Mouse (Mus musculus) adrenal gland (tissue): ENCODE results near the gene Ppm1b.

ENCODE experiments used
- intact Hi-C: fragments of 180-260 bp; cut with DNase I; formaldehyde crosslinking; loops from one replicate; pipeline ENCODE4 v1.15.1; 2025

Ppm1b gene

GRCm38 (mm10) chr17:84956931-84957486 is 468 bp downstream of the Ppm1b start:
- intact Hi-C loops = no loop called here

GRCm38 (mm10) chr17:84957487-84958259 is 1.1 kb downstream of the Ppm1b start:
- intact Hi-C loops = no loop called here

- intact Hi-C loops = no loop called here
These were observed 1.9 kb downstream of the Ppm1b start for GRCm38 (mm10) chr17:84958411-84958911.

- intact Hi-C loops = no loop called here
These were observed 2.6 kb downstream of the Ppm1b start for GRCm38 (mm10) chr17:84958986-84959664.

- intact Hi-C loops = no loop called here
These were observed 3.1 kb downstream of the Ppm1b start for GRCm38 (mm10) chr17:84959665-84960020.

GRCm38 (mm10) chr17:84960136-84960535 is 3.6 kb downstream of the Ppm1b start:
- intact Hi-C loops = no loop called here

- intact Hi-C loops = no loop called here
These were observed 5.5 kb downstream of the Ppm1b start for GRCm38 (mm10) chr17:84962046-84962445.

- intact Hi-C loops = no loop called here
These were observed 7.1 kb downstream of the Ppm1b start for GRCm38 (mm10) chr17:84963651-84964050.

- intact Hi-C loops = no loop called here
These were observed 9.7 kb downstream of the Ppm1b start for GRCm38 (mm10) chr17:84966231-84966630.

GRCm38 (mm10) chr17:84967045-84967444 is 10.5 kb downstream of the Ppm1b start:
- intact Hi-C loops = no loop called here

GRCm38 (mm10) chr17:84969916-84970315 is 13.4 kb downstream of the Ppm1b start:
- intact Hi-C loops = no loop called here

- intact Hi-C loops = no loop called here
These were observed 25.2 kb downstream of the Ppm1b start for GRCm38 (mm10) chr17:84981721-84982120.

- intact Hi-C loops = no loop called here
These were observed 26.2 kb downstream of the Ppm1b start for GRCm38 (mm10) chr17:84982735-84983134.

- intact Hi-C loops = no loop called here
These were observed 29.8 kb downstream of the Ppm1b start for GRCm38 (mm10) chr17:84986368-84986767.

- intact Hi-C loops = no loop called here
These were observed 31.4 kb downstream of the Ppm1b start for GRCm38 (mm10) chr17:84987834-84988410.

- intact Hi-C loops = no loop called here
These were observed 32.0 kb downstream of the Ppm1b start for GRCm38 (mm10) chr17:84988514-84988913.

- intact Hi-C loops = no loop called here
These were observed 39.3 kb downstream of the Ppm1b start for GRCm38 (mm10) chr17:84995844-84996243.

- intact Hi-C loops = no loop called here
These were observed 41.1 kb downstream of the Ppm1b start for GRCm38 (mm10) chr17:84997639-84998038.

GRCm38 (mm10) chr17:84999636-85000035 is 43.1 kb downstream of the Ppm1b start:
- intact Hi-C loops = no loop called here

GRCm38 (mm10) chr17:85013485-85013884 is 56.9 kb downstream of the Ppm1b start:
- intact Hi-C loops = no loop called here

- intact Hi-C loops = no loop called here
These were observed 58.1 kb downstream of the Ppm1b start for GRCm38 (mm10) chr17:85014632-85015031.

- intact Hi-C loops = no loop called here
These were observed 61.8 kb downstream of the Ppm1b start for GRCm38 (mm10) chr17:85018344-85018743.
